Mouse (Mus musculus) CD4-positive, CD25-positive, alpha-beta regulatory T cell, adult 4 months (primary cell): ENCODE results near the gene Ttyh2. TPM values are rescaled to one million over a fixed set of nuclear protein-coding genes. Genes with fewer than 3 reads are reported as not detected.

Source experiments
- polyA plus RNA-seq, 2 experiments: library from polyadenylated mRNA; unstranded; fragments of 100-300 nt; shearing (Covaris generic); gene quantifications; one replicate each; pipeline ENCODE4 v1.2.1; 2017

Ttyh2 gene
- polyA plus RNA-seq, 2 experiments from 2014 or later: 2.9 to 4.1 TPM

Other genes with a start within 250 kb of the Ttyh2 start
- 1,000 to 10,000 TPM in 1 of 2 experiments, 100 to 1,000 TPM in 1; 937 to 1,379 TPM for gene Rpl38, start 6.9 kb upstream of the Ttyh2 start, polyA plus RNA-seq
- gene Dnaic2, start 52.0 kb downstream of the Ttyh2 start, polyA plus RNA-seq: not detected
- gene Kif19a, start 90.0 kb downstream of the Ttyh2 start, polyA plus RNA-seq: not detected
- gene Btbd17, start 120.5 kb downstream of the Ttyh2 start, polyA plus RNA-seq: not detected
- not detected for gene Gpr142, start 123.5 kb downstream of the Ttyh2 start, polyA plus RNA-seq
- gene Gprc5c, start 175.7 kb downstream of the Ttyh2 start, polyA plus RNA-seq: not detected
- gene Cd300a, start 214.6 kb downstream of the Ttyh2 start, polyA plus RNA-seq: under 1 TPM; 0.11 to 0.37 TPM